Mouse (Mus musculus) forebrain, embryonic 12.5 days (tissue): ENCODE measurements at regions not wholly inside any gene's neighbourhood (a gene's known extent, or its start where the extent isn't known, plus 50 kb on each side); places are given as distances from the start of the nearest gene placed in this dataset.
A peak's percentile ranks its signal among the peaks of the same experiment; 100 is the strongest.

ENCODE experiments used
- ATAC-seq: fragments of 200-750 bp; cut with Nextera tagmentation; 2 replicates; pipeline ENCODE4 v1.8.0; 2017; ENCODE audit warnings: moderate TSS enrichment; ENCODE audit not compliant: low FRiP score
- H3K27ac ChIP-seq: fragments of 300-500 bp; sonication (generic); 2 replicates; pipeline ENCODE4 v1.5.1; 2016; ENCODE audit warnings: mild to moderate bottlenecking
- H3K27me3 ChIP-seq: fragments of 300-500 bp; sonication (generic); 2 replicates; pipeline ENCODE4 v1.6.1; 2016; ENCODE audit warnings: mild to moderate bottlenecking
- H3K36me3 ChIP-seq: fragments of 300-500 bp; sonication (generic); replicated peaks from 2 replicates; pipeline ENCODE4 v1.6.1; 2016; ENCODE audit warnings: mild to moderate bottlenecking
- H3K4me1 ChIP-seq: fragments of 300-500 bp; sonication (generic); 2 replicates; pipeline ENCODE4 v1.6.1; 2016
- H3K4me2 ChIP-seq: fragments of 300-500 bp; sonication (generic); 2 replicates; pipeline ENCODE4 v1.6.1; 2016; ENCODE audit warnings: mild to moderate bottlenecking, moderate library complexity
- H3K4me3 ChIP-seq: fragments of 300-500 bp; sonication (generic); replicated peaks from 2 replicates; pipeline ENCODE4 v1.5.1; 2016; ENCODE audit warnings: mild to moderate bottlenecking
- H3K9ac ChIP-seq: fragments of 300-500 bp; sonication (generic); 2 replicates; pipeline ENCODE4 v1.6.1; 2016; ENCODE audit warnings: mild to moderate bottlenecking
- H3K9me3 ChIP-seq: fragments of 300-500 bp; sonication (generic); 2 replicates; pipeline ENCODE4 v1.6.1; 2016
- WGBS: fragments of 180-500 bp; shearing (Covaris S2); methylation state at CpG from one replicate; pipeline ENCODE4 v1.1.7; 2016; 5-methylcytosine and 5-hydroxymethylcytosine counted together

GRCm38 (mm10) chr14:114969020-114969419 lies 123.0 kb upstream of the Gpc5 start:
- no peak overlapping the region for H3K9ac ChIP-seq
- H3K9me3 ChIP-seq = no peaks in the 10 kb centered on the region
- H3K27ac ChIP-seq = no peak overlapping the region
- H3K36me3 ChIP-seq = no peaks in the 10 kb centered on the region
- 94% methylated on average over 3 of the region's 3 CpGs for WGBS
- no peaks in the 10 kb centered on the region for H3K27me3 ChIP-seq
- H3K4me3 ChIP-seq = no peak overlapping the region
- H3K4me2 ChIP-seq = no peak overlapping the region
- no peaks in the 10 kb centered on the region for H3K4me1 ChIP-seq
- ATAC-seq = no peak

GRCm38 (mm10) chr14:114981120-114981519 lies 110.9 kb upstream of the Gpc5 start:
- H3K27ac ChIP-seq = no peak overlapping the region
- H3K9me3 ChIP-seq = no peaks in the 10 kb centered on the region
- no peak overlapping the region for H3K9ac ChIP-seq
- ATAC-seq = no peak
- no peak overlapping the region for H3K4me3 ChIP-seq
- no peak overlapping the region for H3K4me2 ChIP-seq
- no peaks in the 10 kb centered on the region for H3K27me3 ChIP-seq
- H3K36me3 ChIP-seq = no peaks in the 10 kb centered on the region
- WGBS = 77% methylated on average over 3 of the region's 3 CpGs
- no peaks in the 10 kb centered on the region for H3K4me1 ChIP-seq

GRCm38 (mm10) chr14:115003223-115003622 lies 88.8 kb upstream of the Gpc5 start:
- H3K36me3 ChIP-seq = no peaks in the 10 kb centered on the region
- H3K27ac ChIP-seq = no peak overlapping the region
- H3K9me3 ChIP-seq = no peaks in the 10 kb centered on the region
- H3K4me1 ChIP-seq = no peaks in the 10 kb centered on the region
- 96% methylated on average over 2 of the region's 2 CpGs for WGBS
- no peak overlapping the region for H3K9ac ChIP-seq
- ATAC-seq = no peak
- no peak overlapping the region for H3K4me3 ChIP-seq
- no peaks in the 10 kb centered on the region for H3K27me3 ChIP-seq
- no peak overlapping the region for H3K4me2 ChIP-seq

DNA sequence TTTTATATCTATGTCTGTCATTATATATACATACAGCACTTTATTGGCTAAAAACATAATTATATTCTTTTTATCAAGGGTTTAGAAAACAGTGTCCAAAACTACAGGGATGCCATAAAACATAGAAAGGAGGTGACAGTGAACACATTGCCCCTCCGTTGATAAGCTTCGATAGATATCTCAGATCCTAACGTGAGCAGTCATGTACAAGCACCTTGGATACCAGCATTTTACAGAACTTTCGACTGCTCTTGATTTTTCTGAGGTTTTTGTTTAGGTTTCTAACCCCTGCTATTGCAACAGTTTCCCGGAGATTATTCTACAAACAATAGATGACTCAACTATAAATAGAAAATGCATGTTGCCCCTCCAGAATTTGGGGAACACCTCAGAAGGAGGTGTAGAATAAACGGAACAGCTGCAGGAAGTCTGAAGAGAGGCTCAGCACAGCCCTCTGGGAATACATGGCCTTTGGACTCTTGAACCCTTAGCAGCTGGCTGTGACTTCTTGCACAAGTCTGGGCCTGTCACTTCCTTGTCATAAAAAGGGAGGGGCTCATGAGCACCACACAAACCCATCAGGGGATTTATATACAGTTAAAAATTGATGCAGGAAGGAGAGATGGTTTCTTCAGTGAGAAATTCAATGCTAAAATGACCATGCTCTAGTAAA lies 87.1 kb upstream of the Gpc5 start:
- Histone ChIP-seq H3K4me3 (no peak overlapping the region), H3K9me3 (no peaks in the 10 kb centered on the region), H3K4me1 (no peaks in the 10 kb centered on the region), H3K27me3 (no peaks in the 10 kb centered on the region), H3K4me2 (no peak overlapping the region), H3K36me3 (no peaks in the 10 kb centered on the region), H3K27ac (no peak overlapping the region), H3K9ac (no peak overlapping the region)
- 81% methylated on average over 6 of the region's 6 CpGs for whole genome bisulfite sequencing
- ATAC-seq = no peak

- Histone ChIP-seq H3K4me1 (no peaks in the 10 kb centered on the region), H3K9me3 (no peaks in the 10 kb centered on the region), H3K9ac (no peak overlapping the region), H3K4me3 (no peak overlapping the region), H3K36me3 (no peaks in the 10 kb centered on the region), H3K27ac (no peak overlapping the region), H3K4me2 (no peak overlapping the region), H3K27me3 (no peaks in the 10 kb centered on the region)
- WGBS = 88% methylated on average over 3 of the region's 3 CpGs
- no peak for ATAC-seq
These were observed 81.1 kb upstream of the Gpc5 start for GRCm38 (mm10) chr14:115010877-115011276.

DNA sequence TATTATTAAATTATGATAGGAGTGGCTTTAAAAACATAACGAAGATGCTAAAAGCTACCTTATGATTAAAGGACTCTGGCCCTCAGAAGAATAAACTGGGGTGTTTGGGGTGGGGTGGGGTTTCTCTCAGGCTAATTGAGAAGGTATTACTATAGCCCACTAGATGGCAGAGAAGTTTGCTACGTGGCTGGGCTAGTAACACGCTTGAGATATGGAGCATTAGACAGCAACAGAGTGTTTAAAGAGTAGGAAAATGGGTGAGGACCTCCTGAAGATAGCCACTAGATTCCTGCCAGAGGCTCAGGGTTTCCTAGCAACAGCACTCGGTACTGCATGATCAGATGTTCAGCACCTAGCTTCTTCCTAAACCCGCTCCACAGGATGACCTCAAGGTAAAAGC lies 76.7 kb upstream of the Gpc5 start:
- no peak for ATAC-seq
- no peaks in the 10 kb centered on the region for H3K4me1 ChIP-seq

DNA sequence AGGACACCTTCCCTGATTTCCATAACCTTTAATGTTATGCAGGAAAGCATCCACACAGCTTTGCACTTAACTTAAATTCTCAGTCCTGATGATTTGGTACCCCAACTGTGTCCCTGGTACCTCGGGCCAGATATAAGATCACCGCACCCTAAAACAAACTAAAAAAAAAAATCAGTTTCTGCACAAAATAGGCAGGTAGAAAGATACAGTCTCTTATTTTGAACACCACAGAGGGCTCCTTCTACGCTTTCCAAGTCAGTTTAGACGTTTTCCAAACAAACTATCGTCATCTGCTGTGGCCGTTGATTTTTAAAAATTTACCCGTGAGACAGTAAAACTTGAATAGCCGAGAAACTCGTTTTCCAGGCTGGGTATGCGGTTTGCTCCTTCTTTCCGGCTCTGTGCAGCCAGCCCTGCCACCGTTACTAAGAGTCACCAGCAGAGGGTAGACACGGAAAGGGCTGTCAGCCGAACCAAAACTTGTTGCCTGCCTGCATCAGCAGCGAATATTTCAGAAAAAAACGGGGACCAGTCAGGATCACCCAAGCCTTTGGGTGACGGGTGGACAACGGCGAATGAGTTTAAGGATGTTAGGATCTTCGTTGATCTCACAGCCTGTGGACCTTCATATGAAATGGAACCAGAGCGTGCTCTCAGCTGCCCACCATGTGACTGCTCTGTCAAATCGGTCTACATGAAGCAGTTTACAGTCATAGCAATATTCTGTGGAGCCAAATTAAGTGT lies 74.4 kb upstream of the Gpc5 start:
- Histone ChIP-seq H3K4me3 (peak overlapping the region; percentile 16; the same call in 1 of the 2 replicates), H3K27ac (no peak overlapping the region), H3K9me3 (no peaks in the 10 kb centered on the region), H3K4me2 (peak overlapping the region; percentile 44), H3K9ac (no peak overlapping the region), H3K27me3 (no peaks in the 10 kb centered on the region), H3K36me3 (no peaks in the 10 kb centered on the region), H3K4me1 (no peaks in the 10 kb centered on the region)
- 27% methylated on average over 22 of the region's 22 CpGs for WGBS
- peak; percentile 87 for ATAC-seq

More for the DNA sequence above, 76.7 kb upstream of the Gpc5 start:
- no peaks in the 10 kb centered on the region for H3K36me3 ChIP-seq
- H3K27me3 ChIP-seq = no peaks in the 10 kb centered on the region
- H3K4me2 ChIP-seq = no peak overlapping the region
- H3K9me3 ChIP-seq = no peaks in the 10 kb centered on the region
- WGBS = 42% methylated on average over 5 of the region's 5 CpGs
- no peak overlapping the region for H3K9ac ChIP-seq
- H3K4me3 ChIP-seq = no peak overlapping the region
- H3K27ac ChIP-seq = no peak overlapping the region

GRCm38 (mm10) chr14:115028011-115028410 lies 64.0 kb upstream of the Gpc5 start:
- H3K9me3 ChIP-seq = no peaks in the 10 kb centered on the region
- no peaks in the 10 kb centered on the region for H3K36me3 ChIP-seq
- H3K4me3 ChIP-seq = no peak overlapping the region
- H3K4me2 ChIP-seq = no peak overlapping the region
- no peaks in the 10 kb centered on the region for H3K4me1 ChIP-seq
- H3K27me3 ChIP-seq = no peaks in the 10 kb centered on the region
- no peak overlapping the region for H3K9ac ChIP-seq
- no peak overlapping the region for H3K27ac ChIP-seq
- 88% methylated on average over 7 of the region's 7 CpGs for WGBS
- ATAC-seq = no peak

DNA sequence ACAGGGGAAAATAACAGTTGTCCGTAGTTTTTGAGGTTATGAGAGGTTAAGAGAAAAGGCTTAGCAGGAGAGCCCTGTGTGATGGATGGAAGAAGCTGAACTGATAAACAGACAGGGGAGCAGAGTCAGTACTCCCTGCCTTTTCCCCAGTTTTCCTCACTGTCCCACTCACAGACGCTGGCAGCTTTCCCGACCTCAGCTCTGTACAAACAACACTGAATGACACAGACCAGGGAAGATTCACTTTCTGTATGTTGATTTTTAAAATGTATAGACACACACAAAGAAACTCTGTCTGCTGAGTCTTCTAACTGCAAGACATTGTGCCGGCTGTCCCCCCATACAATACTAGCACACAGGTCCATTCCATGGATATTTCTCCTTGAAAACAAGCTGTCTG lies 60.3 kb upstream of the Gpc5 start:
- Histone ChIP-seq H3K4me3 (no peak overlapping the region), H3K4me2 (no peak overlapping the region), H3K4me1 (no peaks in the 10 kb centered on the region), H3K27ac (no peak overlapping the region), H3K9me3 (no peaks in the 10 kb centered on the region), H3K27me3 (no peaks in the 10 kb centered on the region), H3K36me3 (no peaks in the 10 kb centered on the region), H3K9ac (no peak overlapping the region)
- WGBS = 82% methylated on average over 4 of the region's 4 CpGs
- ATAC-seq = no peak

DNA sequence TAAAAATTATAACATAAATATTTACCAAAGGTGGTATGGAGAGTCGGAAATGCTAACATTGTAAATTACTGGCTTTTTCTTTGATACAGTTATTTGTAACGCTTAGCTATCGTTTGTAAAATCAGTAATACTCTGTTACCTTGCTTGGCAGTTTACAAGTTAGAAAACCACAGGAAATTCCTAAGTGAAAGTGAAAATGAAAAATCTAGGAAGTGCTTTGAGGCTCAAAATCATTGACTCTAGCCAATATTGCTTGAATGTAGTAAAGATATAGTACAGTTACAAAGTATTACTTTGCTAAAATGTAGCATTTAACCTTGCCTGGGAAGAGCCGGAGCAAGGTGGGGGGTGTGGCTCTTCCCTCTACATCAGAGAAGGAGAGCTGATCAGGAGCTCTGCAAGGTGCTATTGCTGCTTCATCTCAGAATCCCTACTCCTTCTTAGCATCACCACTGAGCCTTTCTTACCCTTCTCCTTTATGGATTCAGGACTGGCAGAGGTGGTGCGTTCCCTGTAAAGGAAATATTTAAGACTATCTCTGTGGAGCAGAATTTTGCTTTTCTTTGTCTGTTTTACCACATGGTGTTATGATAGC lies 58.5 kb upstream of the Gpc5 start:
- no peak overlapping the region for H3K27ac ChIP-seq
- 92% methylated on average over 5 of the region's 5 CpGs for WGBS
- no peaks in the 10 kb centered on the region for H3K36me3 ChIP-seq
- H3K4me2 ChIP-seq = no peak overlapping the region
- no peak overlapping the region for H3K9ac ChIP-seq
- H3K4me3 ChIP-seq = no peak overlapping the region
- no peaks in the 10 kb centered on the region for H3K27me3 ChIP-seq
- no peaks in the 10 kb centered on the region for H3K4me1 ChIP-seq
- no peak for ATAC-seq
- no peaks in the 10 kb centered on the region for H3K9me3 ChIP-seq

- H3K27ac ChIP-seq = no peak overlapping the region
- H3K4me2 ChIP-seq = no peak overlapping the region
- H3K36me3 ChIP-seq = no peaks in the 10 kb centered on the region
- ATAC-seq = no peak
- WGBS = 93% methylated on average over 10 of the region's 10 CpGs
- H3K9me3 ChIP-seq = no peaks in the 10 kb centered on the region
- peaks cover 4% of the 10 kb centered on the region for H3K27me3 ChIP-seq
- H3K4me3 ChIP-seq = no peak overlapping the region
- H3K9ac ChIP-seq = no peak overlapping the region
- 0 out of 2 replicates have a peak, but pooled peaks cover under 1% of the 10 kb centered on the region for H3K4me1 ChIP-seq
These were observed 57.1 kb upstream of the Gpc5 start for GRCm38 (mm10) chr14:115034718-115035437.

- Histone ChIP-seq H3K27ac (no peak overlapping the region), H3K4me3 (no peak overlapping the region), H3K36me3 (no peaks in the 10 kb centered on the region), H3K4me1 (peaks cover 5% of the 10 kb centered on the region; the same call in 1 of the 2 replicates), H3K27me3 (peaks cover 4% of the 10 kb centered on the region), H3K9ac (no peak overlapping the region), H3K9me3 (no peaks in the 10 kb centered on the region), H3K4me2 (no peak overlapping the region)
- 32% methylated on average over 5 of the region's 5 CpGs for WGBS
- ATAC-seq = no peak
These were observed 54.8 kb upstream of the Gpc5 start for GRCm38 (mm10) chr14:115037086-115037793.
